Mouse (Mus musculus) c-Kit-positive CD71-positive TER-119-positive erythroid progenitor cells, embryonic 14.5 days (primary cell): ENCODE measurements around the gene Cdh13.

ENCODE experiments used
- DNase-seq: peaks from one replicate; pipeline ENCODE4 v3.0.0-alpha.2; 2013; ENCODE audit warnings: low spot score

Cdh13 gene

GRCm38 (mm10) chr8:118446516-118446915 lies 163.0 kb downstream of the Cdh13 start:
- DNase-seq: no peak

- DNase-seq: no peak
These were observed 164.5 kb downstream of the Cdh13 start for GRCm38 (mm10) chr8:118448011-118448410.

GRCm38 (mm10) chr8:118452445-118453103 lies 169.0 kb downstream of the Cdh13 start:
- no peak for DNase-seq

- no peak for DNase-seq
These were observed 171.7 kb downstream of the Cdh13 start for GRCm38 (mm10) chr8:118455245-118455644.

- DNase-seq: no peak
These were observed 181.9 kb downstream of the Cdh13 start for GRCm38 (mm10) chr8:118465330-118465948.

GRCm38 (mm10) chr8:118477587-118477986 lies 194.1 kb downstream of the Cdh13 start:
- no peak for DNase-seq

- no peak for DNase-seq
These were observed 205.2 kb downstream of the Cdh13 start for GRCm38 (mm10) chr8:118488735-118489134.

- DNase-seq: no peak
These were observed 219.0 kb downstream of the Cdh13 start for GRCm38 (mm10) chr8:118502509-118502908.

GRCm38 (mm10) chr8:118509426-118509825 lies 225.9 kb downstream of the Cdh13 start:
- no peak for DNase-seq

- no peak for DNase-seq
These were observed 229.7 kb downstream of the Cdh13 start for GRCm38 (mm10) chr8:118513259-118513658.

- DNase-seq: no peak
These were observed 232.1 kb downstream of the Cdh13 start for GRCm38 (mm10) chr8:118515616-118516015.

GRCm38 (mm10) chr8:118517071-118517470 lies 233.5 kb downstream of the Cdh13 start:
- DNase-seq: no peak

- DNase-seq: no peak
These were observed 234.7 kb downstream of the Cdh13 start for GRCm38 (mm10) chr8:118518030-118518741.

- DNase-seq: no peak
These were observed 235.2 kb downstream of the Cdh13 start for GRCm38 (mm10) chr8:118518742-118519102.

- DNase-seq: no peak
These were observed 240.4 kb downstream of the Cdh13 start for GRCm38 (mm10) chr8:118523922-118524321.

- DNase-seq: no peak
These were observed 255.5 kb downstream of the Cdh13 start for GRCm38 (mm10) chr8:118538816-118539558.

- no peak for DNase-seq
These were observed 256.0 kb downstream of the Cdh13 start for GRCm38 (mm10) chr8:118539559-118539819.

GRCm38 (mm10) chr8:118539941-118540340 lies 256.4 kb downstream of the Cdh13 start:
- DNase-seq: no peak

GRCm38 (mm10) chr8:118552397-118552796 lies 268.9 kb downstream of the Cdh13 start:
- no peak for DNase-seq

- DNase-seq: no peak
These were observed 269.3 kb downstream of the Cdh13 start for GRCm38 (mm10) chr8:118552842-118553241.

GRCm38 (mm10) chr8:118564024-118564423 lies 280.5 kb downstream of the Cdh13 start:
- no peak for DNase-seq

GRCm38 (mm10) chr8:118565186-118565585 lies 281.7 kb downstream of the Cdh13 start:
- no peak for DNase-seq
